Mouse (Mus musculus) midbrain, embryonic 16.5 days (tissue): ENCODE measurements around the gene Slc25a20. TPM values are rescaled to one million over a fixed set of nuclear protein-coding genes. Genes with fewer than 3 reads are reported as not detected.
"Not testable (repeated sequence)": the region's sequence is repeated elsewhere in the genome, so short reads cannot be mapped to it uniquely, and the experiment has no call there.

Source experiments
- ATAC-seq: fragments of 200-750 bp; cut with Nextera tagmentation; 2 replicates; pipeline ENCODE4 v1.8.0; 2017; ENCODE audit warnings: moderate TSS enrichment
- H3K27ac ChIP-seq: fragments of 300-500 bp; sonication (generic); 2 replicates; pipeline ENCODE4 v1.5.1; 2014; ENCODE audit warnings: mild to moderate bottlenecking, low read length, mixed read lengths
- H3K27me3 ChIP-seq: fragments of 300-500 bp; sonication (generic); 2 replicates; pipeline ENCODE4 v1.6.1; 2014; ENCODE audit warnings: low read depth, low read length, mixed read lengths; ENCODE audit not compliant: control insufficient read depth, insufficient read depth
- H3K36me3 ChIP-seq: fragments of 300-500 bp; sonication (generic); 2 replicates; pipeline ENCODE4 v1.6.1; 2014; ENCODE audit warnings: mild to moderate bottlenecking, low read length, moderate library complexity, mixed read lengths; ENCODE audit not compliant: control insufficient read depth, insufficient read depth
- H3K4me1 ChIP-seq: fragments of 300-500 bp; sonication (generic); 2 replicates; pipeline ENCODE4 v1.6.1; 2014; ENCODE audit warnings: mild to moderate bottlenecking, low read length, mixed read lengths; ENCODE audit not compliant: control insufficient read depth, insufficient read depth
- H3K4me2 ChIP-seq: fragments of 300-500 bp; sonication (generic); 2 replicates; pipeline ENCODE4 v1.6.1; 2014; ENCODE audit warnings: mild to moderate bottlenecking, low read length, mixed read lengths
- H3K4me3 ChIP-seq: fragments of 300-500 bp; sonication (generic); 2 replicates; pipeline ENCODE4 v1.5.1; 2014; ENCODE audit warnings: low read depth, mild to moderate bottlenecking, low read length, moderate library complexity, mixed read lengths
- H3K9ac ChIP-seq: fragments of 300-500 bp; sonication (generic); 2 replicates; pipeline ENCODE4 v1.6.1; 2014; ENCODE audit warnings: low read depth, low read length, mixed read lengths
- H3K9me3 ChIP-seq: fragments of 300-500 bp; sonication (generic); replicated peaks from 2 replicates; pipeline ENCODE4 v1.6.1; 2014; ENCODE audit warnings: mild to moderate bottlenecking, low read length, mixed read lengths; ENCODE audit not compliant: control insufficient read depth, poor library complexity, severe bottlenecking
- WGBS: fragments of 180-500 bp; shearing (Covaris S2); extraction: QIAGEN DNeasy Blood & Tissue Kit; methylation state at CpG from one replicate; pipeline ENCODE4 v1.1.7; 2014; 5-methylcytosine and 5-hydroxymethylcytosine counted together
- polyA plus RNA-seq: library from polyadenylated mRNA; unstranded; fragments of >200 nt; fragmentation: Nextera tagmentation; extraction: Ambion mirVana; gene quantifications from 2 replicates; pipeline ENCODE4 v1.2.1, GENCODE M21; 2015

Gene Slc25a20
- polyA plus RNA-seq, 1 experiment from 2014 or later, result 45.2 TPM

GRCm38 (mm10) chr9:108639825-108640224 lies 22.1 kb upstream of the Slc25a20 start:
- Histone ChIP-seq H3K4me2 (no peak overlapping the region), H3K27ac (no peak overlapping the region), H3K9me3 (no peaks in the 10 kb centered on the region), H3K36me3 (peaks cover 5% of the 10 kb centered on the region; the same call in 1 of the 2 replicates), H3K9ac (no peak overlapping the region), H3K4me1 (no peaks in the 10 kb centered on the region), H3K27me3 (no peaks in the 10 kb centered on the region), H3K4me3 (no peak overlapping the region)
- ATAC-seq, result no peak
- 89% methylated on average over 2 of the region's 2 CpGs for WGBS

GRCm38 (mm10) chr9:108648166-108648565 lies 13.7 kb upstream of the Slc25a20 start:
- Histone ChIP-seq H3K36me3 (no peaks in the 10 kb centered on the region), H3K27ac (no peak overlapping the region), H3K9me3 (no peaks in the 10 kb centered on the region), H3K4me3 (peak overlapping the region; percentile 82), H3K4me2 (peak overlapping the region; percentile 65), H3K4me1 (peaks cover 18% of the 10 kb centered on the region), H3K9ac (peak overlapping the region; percentile 87), H3K27me3 (no peaks in the 10 kb centered on the region)
- WGBS, result 52% methylated on average over 10 of the region's 10 CpGs
- ATAC-seq, result no peak

- WGBS, result under 1% methylated on average over 103 of the region's 112 CpGs
- Histone ChIP-seq H3K4me3 (peak within 1 kb of the TSS; percentile 82), H3K36me3 (no peaks in the 10 kb centered on the region), H3K4me2 (peak within 1 kb of the TSS; percentile 65), H3K9me3 (no peaks in the 10 kb centered on the region), H3K4me1 (peaks cover 18% of the 10 kb centered on the region), H3K27ac (peak within 1 kb of the TSS; percentile 91), H3K27me3 (no peaks in the 10 kb centered on the region), H3K9ac (peak within 1 kb of the TSS; percentile 87)
- peak; percentile 99 for ATAC-seq
These were observed 13.0 kb upstream of the Slc25a20 start, which contains the start of gene Arih2 for GRCm38 (mm10) chr9:108648611-108649560. TSS of gene Arih2 (minus strand) at chr9:108649386.

- Histone ChIP-seq H3K4me1 (peaks cover 18% of the 10 kb centered on the region), H3K4me3 (peak overlapping the region; percentile 82), H3K9ac (peak overlapping the region; percentile 87), H3K27me3 (no peaks in the 10 kb centered on the region), H3K36me3 (no peaks in the 10 kb centered on the region), H3K9me3 (no peaks in the 10 kb centered on the region), H3K27ac (peak overlapping the region; percentile 91), H3K4me2 (peak overlapping the region; percentile 65)
- no peak; the same call in none of the 2 replicates for ATAC-seq
- 31% methylated on average over 29 of the region's 29 CpGs for WGBS
These were observed 12.1 kb upstream of the Slc25a20 start for GRCm38 (mm10) chr9:108649561-108650440.

- peaks cover 6% of the 10 kb centered on the region for H3K4me1 ChIP-seq
- H3K9me3 ChIP-seq, result no peaks in the 10 kb centered on the region
- no peaks in the 10 kb centered on the region for H3K27me3 ChIP-seq
- H3K27ac ChIP-seq, result no peak overlapping the region
- H3K4me3 ChIP-seq, result no peak overlapping the region
- H3K4me2 ChIP-seq, result no peak overlapping the region
- ATAC-seq, result no peak
- H3K36me3 ChIP-seq, result no peaks in the 10 kb centered on the region
- WGBS, result 76% methylated on average over 10 of the region's 10 CpGs
- H3K9ac ChIP-seq, result no peak overlapping the region
These were observed 7.1 kb upstream of the Slc25a20 start for GRCm38 (mm10) chr9:108654566-108655464.

GRCm38 (mm10) chr9:108655865-108656264 lies 6.0 kb upstream of the Slc25a20 start:
- not testable (repeated sequence) for H3K4me2 ChIP-seq, H3K4me3 ChIP-seq, H3K27me3 ChIP-seq, H3K9me3 ChIP-seq, H3K36me3 ChIP-seq, H3K9ac ChIP-seq, H3K27ac ChIP-seq, ATAC-seq, H3K4me1 ChIP-seq
- 78% methylated on average over 7 of the region's 7 CpGs for WGBS

GRCm38 (mm10) chr9:108662660-108663059 lies 772 bp downstream of the Slc25a20 start:
- no peaks in the 10 kb centered on the region for H3K9me3 ChIP-seq
- peak overlapping the region; percentile 71 for H3K9ac ChIP-seq
- WGBS, result 44% methylated on average over 6 of the region's 6 CpGs
- peak overlapping the region; percentile 60 for H3K4me3 ChIP-seq
- H3K36me3 ChIP-seq, result 0 out of 2 replicates have a peak, but pooled peaks cover 2% of the 10 kb centered on the region
- peaks cover 10% of the 10 kb centered on the region for H3K4me1 ChIP-seq
- no peak for ATAC-seq
- no peaks in the 10 kb centered on the region for H3K27me3 ChIP-seq
- peak overlapping the region; percentile 73 for H3K4me2 ChIP-seq
- no peak overlapping the region for H3K27ac ChIP-seq

- no peak overlapping the region for H3K9ac ChIP-seq
- no peak for ATAC-seq
- H3K27ac ChIP-seq, result no peak overlapping the region
- H3K9me3 ChIP-seq, result no peaks in the 10 kb centered on the region
- H3K4me2 ChIP-seq, result no peak overlapping the region
- no peaks in the 10 kb centered on the region for H3K27me3 ChIP-seq
- peaks cover 20% of the 10 kb centered on the region for H3K36me3 ChIP-seq
- no peaks in the 10 kb centered on the region for H3K4me1 ChIP-seq
- no peak overlapping the region for H3K4me3 ChIP-seq
- WGBS, result 52% methylated on average over 8 of the region's 8 CpGs
These were observed 8.0 kb downstream of the Slc25a20 start for GRCm38 (mm10) chr9:108669875-108670274.
